Mouse (Mus musculus): ENCODE measurements around the gene E130308A19Rik.

Gene E130308A19Rik

GRCm38 (mm10) chr4:59727187-59727877, 101.3 kb downstream of the E130308A19Rik start:
- DNase-seq (ENCODE audit: low read depth, low spot score): no peak

- DNase-seq (ENCODE audit: low read depth, low spot score): no peak
Observed at GRCm38 (mm10) chr4:59727878-59728261, 101.9 kb downstream of the E130308A19Rik start.

GRCm38 (mm10) chr4:59728839-59729238, 102.8 kb downstream of the E130308A19Rik start:
- no peak for DNase-seq (ENCODE audit: low read depth, low spot score)

GRCm38 (mm10) chr4:59731544-59731943, 105.5 kb downstream of the E130308A19Rik start:
- DNase-seq (ENCODE audit: low read depth, low spot score): no peak

DNA sequence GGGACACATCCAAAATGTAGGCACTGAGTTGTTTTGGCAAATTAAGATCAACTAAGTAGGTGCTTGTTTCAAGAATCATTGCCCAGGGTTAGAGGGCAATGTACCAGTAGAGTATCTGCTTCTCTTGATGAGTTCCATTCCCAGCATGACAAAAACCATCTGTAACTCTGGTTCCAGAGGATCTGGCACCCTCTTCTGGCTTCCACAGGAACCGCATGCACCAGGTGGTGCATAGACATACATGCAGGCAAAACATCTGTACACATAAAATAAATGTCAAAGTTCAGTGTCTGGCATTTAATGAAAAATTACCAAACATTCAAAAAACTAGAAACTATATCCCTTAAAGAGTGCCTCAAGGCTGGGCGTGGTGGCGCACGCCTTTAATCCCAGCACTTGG, 113.3 kb downstream of the E130308A19Rik start:
- DNase-seq (ENCODE audit: low read depth, low spot score): peak; percentile 14

- no peak for DNase-seq (ENCODE audit: low read depth, low spot score)
Observed at GRCm38 (mm10) chr4:59739882-59740281, 113.9 kb downstream of the E130308A19Rik start.

GRCm38 (mm10) chr4:59753491-59754140, 127.6 kb downstream of the E130308A19Rik start:
- no peak for DNase-seq (ENCODE audit: low read depth, low spot score)

GRCm38 (mm10) chr4:59756332-59757082, 130.5 kb downstream of the E130308A19Rik start:
- DNase-seq (ENCODE audit: low read depth, low spot score): peak; percentile 98

- DNase-seq (ENCODE audit: low read depth, low spot score): peak; percentile 72
Observed at GRCm38 (mm10) chr4:59757452-59758435, 131.7 kb downstream of the E130308A19Rik start.

- no peak for DNase-seq (ENCODE audit: low read depth, low spot score)
Observed at GRCm38 (mm10) chr4:59760016-59760415, 134.0 kb downstream of the E130308A19Rik start.

GRCm38 (mm10) chr4:59760636-59761364, 134.8 kb downstream of the E130308A19Rik start:
- peak; percentile 83 for DNase-seq (ENCODE audit: low read depth, low spot score)

DNA sequence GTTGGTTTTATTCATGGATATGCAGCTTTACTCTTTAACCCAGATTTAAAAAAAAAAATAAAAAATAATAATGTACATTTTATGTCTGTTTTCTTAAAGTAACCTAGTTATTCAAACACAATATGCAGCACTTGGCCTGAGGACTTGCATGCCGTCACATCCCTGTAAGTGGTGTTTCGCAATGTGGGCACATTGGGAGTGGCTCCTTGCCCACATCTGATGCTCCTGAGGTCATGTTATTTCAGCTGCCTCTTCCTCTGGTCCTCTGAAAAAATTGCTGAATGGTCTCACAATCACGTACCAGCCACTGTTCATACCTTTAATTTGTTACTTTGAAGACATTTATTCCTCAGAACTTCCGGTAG, 135.3 kb downstream of the E130308A19Rik start:
- peak; percentile 81 for DNase-seq (ENCODE audit: low read depth, low spot score)

GRCm38 (mm10) chr4:59764950-59765349, 138.9 kb downstream of the E130308A19Rik start:
- DNase-seq (ENCODE audit: low read depth, low spot score): no peak

GRCm38 (mm10) chr4:59765385-59766005, 139.5 kb downstream of the E130308A19Rik start:
- peak; percentile 66 for DNase-seq (ENCODE audit: low read depth, low spot score)

DNA sequence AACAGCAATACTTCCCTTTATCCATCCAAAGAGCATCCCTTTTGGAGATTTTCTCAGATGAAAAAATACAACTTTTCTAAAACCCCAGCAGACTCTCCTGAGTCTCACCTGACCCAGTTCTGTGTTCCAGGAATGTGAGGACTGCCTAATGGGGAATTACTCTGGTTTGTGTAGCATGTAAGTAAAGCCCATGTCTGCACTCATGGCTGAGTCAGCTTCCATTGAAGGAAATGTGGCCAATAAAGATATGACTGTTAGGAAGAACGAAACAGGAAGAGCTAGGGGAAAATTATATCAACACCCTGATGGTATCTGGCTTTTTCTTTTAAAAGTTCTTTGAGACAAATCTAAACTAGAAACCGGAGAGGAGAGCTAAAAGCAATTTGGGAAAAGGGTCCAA, 141.7 kb downstream of the E130308A19Rik start:
- no peak for DNase-seq (ENCODE audit: low read depth, low spot score)

DNA sequence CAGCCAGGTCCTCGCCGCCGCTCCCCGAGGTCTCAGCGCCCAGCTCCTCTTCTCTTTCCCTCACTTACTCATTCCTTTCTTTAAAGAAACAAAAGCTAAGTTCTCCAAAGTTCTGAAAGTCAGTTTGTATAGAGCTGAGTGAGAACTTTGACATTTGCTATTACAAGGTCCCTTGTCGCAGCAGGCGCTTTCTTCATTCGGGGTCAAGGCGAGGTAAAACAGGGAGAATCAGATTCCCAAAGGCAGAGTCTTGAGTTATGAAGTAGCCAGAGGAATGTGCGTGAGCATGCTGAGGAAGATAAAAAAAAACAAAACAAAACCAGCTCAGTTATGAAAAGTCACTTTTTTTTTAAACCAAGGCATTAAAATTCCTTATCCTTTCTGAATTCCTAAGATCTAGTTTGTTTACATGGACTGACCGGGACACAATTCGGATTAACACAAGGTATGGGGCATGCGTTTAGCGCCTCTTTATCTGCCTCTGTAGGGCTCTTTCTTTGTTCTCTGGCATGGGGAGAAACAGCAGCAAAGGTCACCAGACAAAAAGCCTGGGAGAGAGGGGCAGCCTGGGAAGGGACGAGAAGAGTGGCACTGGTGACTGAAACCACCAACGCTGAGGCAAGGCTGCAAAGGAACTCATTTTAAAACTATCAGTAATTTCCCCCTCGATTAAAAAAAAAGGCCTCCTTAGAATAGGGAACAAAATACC, 146.3 kb downstream of the E130308A19Rik start:
- no peak for DNase-seq (ENCODE audit: low read depth, low spot score)

GRCm38 (mm10) chr4:59777828-59778227, 151.8 kb downstream of the E130308A19Rik start:
- DNase-seq (ENCODE audit: low read depth, low spot score): no peak

- peak; percentile 70 for DNase-seq (ENCODE audit: low read depth, low spot score)
Observed at GRCm38 (mm10) chr4:59780568-59780967, 154.6 kb downstream of the E130308A19Rik start.

DNA sequence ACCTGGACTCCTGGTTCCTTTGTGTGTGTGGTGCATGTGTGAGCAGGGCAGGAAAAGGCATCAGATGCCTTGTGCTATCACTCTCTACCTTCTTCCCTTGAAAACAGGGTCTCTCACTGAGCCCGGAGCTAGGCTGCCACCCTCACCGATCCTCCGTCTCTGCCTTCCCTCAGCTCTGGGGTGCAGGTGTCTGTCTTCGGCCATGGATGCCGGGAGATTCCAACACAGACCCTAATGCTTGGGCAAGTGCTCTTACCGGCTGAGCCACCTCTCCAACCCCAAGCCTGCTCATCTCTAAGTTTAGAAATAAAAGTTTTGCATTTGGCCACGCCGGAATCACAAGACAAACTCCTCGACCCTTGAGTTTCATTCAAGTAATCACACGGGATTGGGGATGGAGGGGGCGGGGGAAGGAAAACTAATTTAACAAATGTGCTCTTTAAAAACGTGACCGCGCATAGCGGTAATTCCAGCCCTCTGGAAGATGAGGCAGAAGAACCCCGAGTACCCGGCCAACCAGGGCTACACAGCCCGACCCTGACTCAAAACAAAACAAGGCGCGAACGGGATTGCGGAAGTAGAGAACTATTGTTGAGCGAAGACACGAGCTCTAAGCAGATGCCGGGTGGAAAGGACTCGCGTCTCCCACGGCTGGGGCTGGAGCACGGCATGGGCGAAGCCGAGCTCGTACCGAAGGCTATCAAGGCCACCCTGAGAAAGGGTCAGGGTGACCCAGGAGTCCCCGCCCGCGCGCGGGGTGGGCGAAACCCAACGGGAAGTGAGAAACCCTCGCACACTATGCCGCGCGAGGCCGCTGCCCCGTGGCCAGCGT, 157.1 kb downstream of the E130308A19Rik start:
- no peak for DNase-seq (ENCODE audit: low read depth, low spot score)

All from 3T3-L1 (cell line).